Mouse (Mus musculus): ENCODE data around the gene Chtop. TPM values are rescaled to one million over a fixed set of nuclear protein-coding genes. Genes with fewer than 3 reads are reported as not detected.

Chtop gene
- polyA plus RNA-seq, 1 experiment, result 35.9 TPM

DNA sequence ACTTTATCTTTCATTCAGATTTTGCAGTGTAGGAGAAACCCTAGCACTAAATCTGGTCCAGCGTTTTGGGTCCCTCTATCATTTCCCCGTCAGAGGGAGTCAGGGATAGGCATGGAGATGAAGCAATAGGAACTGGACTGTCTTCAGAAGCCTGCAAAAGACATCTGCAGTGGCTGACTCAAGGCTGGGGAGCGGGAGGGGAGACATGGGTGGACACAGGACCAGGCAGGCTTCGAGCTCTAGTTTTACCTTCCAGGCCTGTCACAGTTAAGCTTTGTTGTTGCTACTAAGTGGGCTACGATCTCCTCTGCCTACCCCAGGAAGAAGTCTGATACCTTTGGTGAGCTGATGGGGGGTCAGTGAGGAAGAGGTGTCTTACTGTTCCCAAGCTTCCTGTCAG lies 3.0 kb upstream of the Chtop start:
- no peak for DNase-seq (ENCODE audit: low read depth)

DNA sequence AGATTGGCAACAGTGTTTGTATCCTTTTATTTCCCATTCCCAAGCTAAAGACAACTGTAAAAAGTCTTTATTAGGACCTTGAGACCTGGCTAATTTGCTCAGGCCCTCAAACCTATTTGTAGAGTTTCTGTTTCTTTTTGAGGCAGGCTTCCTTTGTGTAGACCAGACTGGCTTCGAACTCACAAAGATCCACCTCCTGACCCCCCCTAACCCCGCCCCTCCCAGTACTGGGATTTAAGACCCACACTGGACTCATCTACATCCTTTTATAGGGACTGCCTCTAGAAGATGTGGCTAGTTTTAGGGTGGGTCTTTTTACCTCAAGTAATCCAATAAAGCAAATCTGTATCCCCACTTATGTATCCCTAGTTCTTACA lies 437 bp upstream of the Chtop start:
- DNase-seq (ENCODE audit: low read depth), result no peak

DNA sequence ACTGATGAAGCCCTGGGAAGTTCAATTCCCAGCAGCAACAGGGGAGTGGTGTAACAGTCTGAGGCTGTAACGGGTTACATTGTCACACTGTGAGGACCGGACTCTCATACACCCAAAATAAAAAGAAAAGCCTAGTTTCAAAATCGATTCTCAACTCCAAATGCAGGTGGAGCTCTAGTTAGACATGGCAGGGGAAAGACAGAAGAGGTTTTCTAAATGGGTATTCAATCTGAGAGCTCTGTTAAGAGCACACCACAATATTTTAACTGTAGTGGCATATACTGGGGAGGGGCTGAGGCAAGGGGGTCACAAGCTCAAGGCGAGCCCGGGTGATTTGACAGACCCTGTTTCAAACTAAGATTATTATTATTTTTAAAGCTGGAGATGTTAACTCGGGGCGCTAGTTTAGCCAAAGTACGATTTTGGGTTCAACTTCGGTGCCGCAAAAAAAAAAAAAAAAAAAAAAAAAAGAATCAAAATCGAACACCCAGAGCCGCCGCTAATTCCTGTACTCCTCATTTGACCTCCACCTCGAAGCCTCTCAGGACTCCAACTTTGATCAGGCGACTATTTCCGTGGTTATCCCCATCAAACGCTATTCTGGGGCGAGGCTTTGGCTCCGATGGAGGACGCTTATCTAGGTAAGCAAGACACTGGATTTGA lies 880 bp downstream of the Chtop start:
- no peak for DNase-seq (ENCODE audit: low read depth)

DNA sequence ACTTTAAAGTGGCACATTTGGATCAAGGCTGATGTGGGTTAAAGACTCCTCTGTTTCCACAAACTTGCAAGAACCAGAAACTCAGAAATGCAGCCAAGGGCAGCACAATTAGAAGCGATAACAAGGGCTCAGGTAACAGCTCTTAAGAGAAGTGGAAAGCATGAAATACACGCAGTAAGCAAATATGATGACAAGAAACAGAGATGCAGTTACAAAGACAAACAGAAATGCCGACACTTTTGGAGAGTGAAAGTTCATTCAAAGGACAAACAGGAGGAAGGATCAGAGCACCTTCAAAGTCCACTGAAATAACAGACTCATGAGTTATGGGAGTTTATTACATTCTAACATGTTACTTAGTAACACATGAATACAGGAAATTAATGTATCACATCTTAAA lies 2.9 kb downstream of the Chtop start:
- DNase-seq (ENCODE audit: low read depth), result no peak

DNA sequence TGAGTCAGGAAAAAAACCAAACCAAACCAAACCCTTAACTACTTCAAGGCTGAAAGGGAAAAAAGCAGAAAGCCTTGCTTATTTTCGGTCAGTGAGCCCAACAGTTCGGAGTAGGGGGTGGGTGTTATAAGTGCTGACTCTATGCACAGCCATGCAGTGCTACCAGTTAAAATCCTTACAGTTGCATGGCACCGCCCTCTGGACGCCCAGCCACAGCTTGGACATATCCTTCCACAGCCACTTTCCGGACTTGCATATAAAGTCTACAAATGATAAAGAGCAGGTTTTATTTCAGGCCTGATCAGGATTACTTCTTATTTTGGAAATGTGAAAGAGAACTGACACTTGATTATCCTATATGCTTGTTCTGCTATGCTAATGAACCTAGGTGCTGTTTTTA lies 4.1 kb downstream of the Chtop start:
- DNase-seq (ENCODE audit: low read depth), result no peak

DNA sequence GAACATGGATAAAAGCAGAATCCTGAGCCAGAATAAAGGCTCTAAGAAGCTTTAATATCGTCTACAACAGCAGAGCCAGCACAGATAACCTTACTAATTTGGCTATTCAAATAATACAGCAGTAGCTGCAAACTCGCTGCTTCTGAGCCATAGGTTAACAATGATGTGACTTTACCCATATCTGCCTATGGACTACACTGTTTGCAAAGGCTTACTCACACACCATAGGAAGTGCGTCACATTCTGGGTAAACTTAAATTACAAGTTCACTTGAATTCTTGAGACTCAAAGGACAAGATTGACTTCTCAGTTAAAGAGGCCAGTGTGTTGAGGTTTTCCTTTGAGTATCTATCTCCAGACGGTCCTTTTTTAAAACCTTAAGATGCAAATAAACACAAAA lies 5.9 kb downstream of the Chtop start:
- no peak for DNase-seq (ENCODE audit: low read depth)

DNA sequence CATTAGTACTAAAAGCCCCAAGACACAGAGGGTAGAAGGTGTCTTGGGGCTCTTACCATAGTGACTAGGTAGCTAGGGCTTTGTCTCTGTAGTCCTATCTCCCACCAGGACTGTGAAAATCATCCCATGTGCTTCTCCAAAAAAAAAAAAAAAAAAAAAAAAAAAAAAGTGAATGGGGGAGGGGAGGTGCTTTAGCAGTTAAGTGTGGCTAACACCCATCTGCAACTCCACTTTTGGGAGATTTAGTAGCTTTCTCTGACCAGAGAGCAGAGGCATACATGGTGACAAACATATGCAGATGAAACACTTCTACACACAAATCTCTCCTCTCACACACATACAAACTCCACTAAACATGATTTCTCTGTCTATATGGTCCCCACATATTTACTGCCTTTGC lies 11.7 kb downstream of the Chtop start:
- no peak for DNase-seq (ENCODE audit: low read depth)

DNA sequence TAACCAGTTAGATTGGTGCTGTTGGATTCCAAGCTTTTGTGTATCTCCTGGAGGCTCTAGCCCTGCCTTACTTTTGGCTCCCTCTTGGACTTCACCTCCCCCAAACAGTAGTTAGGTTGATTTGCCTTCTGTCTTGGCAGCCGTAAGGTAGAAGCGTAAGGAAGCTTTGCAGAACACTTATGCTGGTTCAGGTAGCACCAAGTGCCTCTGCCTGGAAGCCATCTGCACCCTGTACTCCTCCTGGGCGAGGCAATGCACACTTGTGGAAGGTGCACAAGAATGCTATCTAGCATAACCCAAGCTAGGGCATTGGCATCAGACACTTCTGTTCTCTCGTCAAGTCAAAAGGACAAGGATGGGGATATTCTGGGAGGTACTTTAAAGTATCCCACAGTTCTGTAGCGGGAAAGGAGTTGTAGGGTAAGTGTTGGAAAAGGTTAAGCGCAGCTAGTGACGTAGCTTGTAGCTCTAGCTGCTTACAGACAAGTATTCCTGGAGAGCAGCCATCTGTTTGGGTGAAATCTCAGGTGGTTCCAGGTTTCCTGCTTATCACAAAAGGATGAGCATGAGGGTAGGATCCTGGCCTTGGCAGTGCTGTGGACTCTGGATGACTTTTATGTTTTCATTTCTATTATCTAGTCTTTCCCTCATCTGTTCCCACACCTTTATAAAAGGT lies 13.3 kb downstream of the Chtop start:
- DNase-seq (ENCODE audit: low read depth), result no peak

DNA sequence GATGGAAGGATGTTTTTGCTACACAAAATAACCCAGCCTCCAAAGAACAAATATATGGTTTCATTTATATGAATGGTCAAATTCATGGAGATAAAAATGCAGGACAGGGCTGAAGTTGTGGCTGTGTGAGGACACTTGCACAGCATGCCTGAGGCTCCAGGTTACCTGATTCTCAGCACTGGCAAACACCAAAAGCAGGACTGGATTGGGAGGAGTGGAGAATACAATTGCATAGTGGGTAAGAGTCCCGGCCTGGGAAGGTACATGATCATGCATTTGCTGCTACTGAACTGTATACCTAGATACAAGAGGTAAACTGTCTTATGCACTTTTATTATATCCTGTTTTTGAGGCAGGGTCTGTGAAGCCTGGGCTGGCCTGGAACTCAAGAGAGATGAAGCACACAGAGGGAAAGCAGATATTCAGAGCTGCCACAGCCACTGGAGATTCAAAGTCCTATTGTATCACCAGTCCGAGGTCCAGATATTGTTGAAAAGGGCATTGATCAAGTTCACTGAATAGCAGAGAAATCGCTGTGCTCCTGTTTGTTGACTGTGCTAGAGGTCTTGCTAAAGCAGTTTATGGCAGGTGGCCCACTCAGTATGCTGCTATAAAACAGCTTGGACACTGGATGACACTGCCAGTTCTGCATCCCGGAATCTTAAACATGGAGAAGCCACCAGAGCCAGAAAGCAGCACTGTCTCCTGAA lies 15.3 kb downstream of the Chtop start:
- no peak for DNase-seq (ENCODE audit: low read depth)

DNA sequence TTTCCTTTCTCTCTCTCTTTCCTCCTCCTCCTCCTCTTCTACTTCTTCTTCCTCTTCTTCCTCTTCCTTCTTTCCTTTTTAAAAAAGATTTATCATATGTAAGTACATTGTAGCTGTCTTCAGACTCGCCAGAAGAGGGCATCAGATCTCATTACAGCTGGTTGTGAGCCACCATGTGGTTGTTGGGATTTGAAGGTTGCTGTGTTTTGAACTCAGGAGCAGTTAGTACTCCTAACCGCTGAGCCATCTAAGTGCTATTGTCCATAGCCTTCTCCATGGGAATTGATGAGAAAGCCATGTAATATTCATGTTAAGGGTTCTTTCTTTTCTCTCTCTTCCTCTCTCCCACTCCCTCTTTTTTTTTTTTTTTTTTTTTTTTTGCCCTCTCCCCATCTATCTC lies 17.9 kb downstream of the Chtop start:
- no peak for DNase-seq (ENCODE audit: low read depth)

DNA sequence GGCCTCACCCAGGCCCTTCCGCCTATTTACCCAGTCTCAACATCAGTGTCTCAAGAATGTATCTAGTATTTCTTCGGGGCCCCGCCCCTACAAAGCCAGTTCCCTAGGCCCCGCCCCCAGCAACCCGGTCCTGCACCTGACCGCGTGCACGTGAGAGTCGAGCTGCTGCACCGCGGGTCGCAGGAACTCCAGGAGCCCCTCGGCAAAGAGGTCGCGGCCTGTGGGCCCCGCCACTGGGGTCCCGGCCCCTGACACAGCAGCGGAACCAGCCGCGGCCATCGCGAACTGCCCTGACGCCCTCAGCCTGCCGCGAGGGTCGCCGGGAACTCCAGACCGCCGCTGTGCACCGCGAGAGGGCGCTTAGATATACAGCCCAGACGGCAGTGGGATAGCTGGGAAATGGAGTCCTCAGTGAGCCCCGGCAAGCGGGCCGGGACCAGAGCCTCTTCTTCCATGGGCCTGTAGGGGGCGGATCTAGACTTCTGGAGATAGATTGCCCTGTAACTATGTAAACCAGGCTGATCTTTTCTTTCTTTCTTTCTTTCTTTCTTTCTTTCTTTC lies 18.5 kb downstream of the Chtop start, which contains the start of gene Snapin:
Gene Snapin, minus strand, starts transcription at position 338 of the 561 bp plus-strand sequence.
- DNase-seq (ENCODE audit: low read depth), result no peak

DNA sequence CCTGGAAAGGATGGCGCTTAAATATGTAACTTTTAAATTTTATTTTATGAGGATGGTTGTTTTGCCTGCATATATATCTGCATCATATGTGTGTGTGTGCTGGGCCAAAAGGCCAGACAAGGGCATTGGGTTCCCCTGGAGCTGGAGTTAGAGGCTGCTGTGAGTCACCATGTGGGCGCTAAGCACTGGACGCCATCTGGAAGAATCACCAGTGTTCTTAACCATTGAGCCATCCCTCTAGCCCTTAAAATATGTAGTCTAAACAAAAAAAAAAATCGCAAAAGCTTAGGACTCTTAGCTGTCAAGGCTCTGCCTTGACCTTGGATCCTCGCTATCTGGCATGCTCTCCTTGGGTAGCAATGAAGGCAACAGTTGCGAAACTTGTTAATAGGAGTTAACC lies 20.7 kb downstream of the Chtop start:
- DNase-seq (ENCODE audit: low read depth), result no peak

DNA sequence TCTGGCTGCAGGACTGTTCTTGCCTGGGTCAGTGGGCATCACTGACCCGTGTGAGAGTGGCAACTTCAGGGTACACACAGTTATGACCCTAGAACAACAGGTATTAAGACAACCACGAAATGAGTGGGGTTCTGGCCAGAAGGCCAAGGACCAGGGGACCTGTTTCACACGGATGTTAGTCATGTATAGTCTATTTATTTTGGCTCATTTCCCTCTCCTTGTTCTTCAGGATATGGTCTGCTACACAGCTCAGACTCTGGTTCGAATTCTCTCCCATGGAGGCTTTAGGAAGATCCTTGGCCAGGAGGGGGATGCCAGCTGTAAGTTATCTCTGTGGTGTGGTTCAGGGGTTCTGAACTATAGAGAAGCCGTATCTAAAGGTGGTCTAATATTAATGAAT lies 22.3 kb downstream of the Chtop start:
- DNase-seq (ENCODE audit: low read depth), result no peak

DNA sequence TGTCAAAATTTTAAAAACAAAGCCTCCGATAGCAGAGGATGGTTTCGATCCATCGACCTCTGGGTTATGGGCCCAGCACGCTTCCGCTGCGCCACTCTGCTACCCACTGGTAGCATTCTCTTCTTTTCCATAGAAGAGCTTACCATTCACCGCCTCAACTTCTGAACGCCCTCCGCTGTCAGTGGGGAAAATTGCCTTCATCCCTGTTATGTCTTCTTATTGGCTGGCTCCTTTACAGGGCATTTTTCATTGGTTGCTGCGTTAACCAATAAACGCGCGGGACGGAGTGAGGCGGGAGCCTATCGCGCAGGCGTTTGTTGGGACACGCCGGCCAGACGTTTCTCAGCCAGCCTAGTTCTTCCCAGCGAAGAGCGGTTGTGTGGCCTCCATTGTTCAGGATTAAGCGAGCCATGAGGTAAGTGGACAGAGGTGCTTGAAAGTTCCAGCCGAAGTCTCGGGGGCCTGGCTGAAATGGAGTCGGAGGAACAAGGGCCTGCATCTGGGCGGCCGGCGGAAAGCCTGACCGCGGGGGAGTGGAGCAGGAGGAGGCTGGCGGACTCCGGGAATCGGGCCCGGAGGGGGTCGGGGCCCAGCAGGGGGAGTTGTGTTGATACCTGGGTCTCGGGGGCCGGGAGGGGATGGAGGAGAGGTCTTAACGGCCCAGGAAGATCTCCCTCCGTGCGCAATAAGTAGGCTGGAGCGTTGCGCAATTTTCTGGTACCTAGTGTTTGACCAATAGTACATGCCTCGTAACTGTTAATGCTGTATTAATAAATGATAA lies 33.3 kb downstream of the Chtop start, which contains the start of gene Ilf2:
Gene Ilf2, plus strand, starts transcription at position 296 of the 781 bp plus-strand sequence.
- no peak for DNase-seq (ENCODE audit: low read depth)

DNA sequence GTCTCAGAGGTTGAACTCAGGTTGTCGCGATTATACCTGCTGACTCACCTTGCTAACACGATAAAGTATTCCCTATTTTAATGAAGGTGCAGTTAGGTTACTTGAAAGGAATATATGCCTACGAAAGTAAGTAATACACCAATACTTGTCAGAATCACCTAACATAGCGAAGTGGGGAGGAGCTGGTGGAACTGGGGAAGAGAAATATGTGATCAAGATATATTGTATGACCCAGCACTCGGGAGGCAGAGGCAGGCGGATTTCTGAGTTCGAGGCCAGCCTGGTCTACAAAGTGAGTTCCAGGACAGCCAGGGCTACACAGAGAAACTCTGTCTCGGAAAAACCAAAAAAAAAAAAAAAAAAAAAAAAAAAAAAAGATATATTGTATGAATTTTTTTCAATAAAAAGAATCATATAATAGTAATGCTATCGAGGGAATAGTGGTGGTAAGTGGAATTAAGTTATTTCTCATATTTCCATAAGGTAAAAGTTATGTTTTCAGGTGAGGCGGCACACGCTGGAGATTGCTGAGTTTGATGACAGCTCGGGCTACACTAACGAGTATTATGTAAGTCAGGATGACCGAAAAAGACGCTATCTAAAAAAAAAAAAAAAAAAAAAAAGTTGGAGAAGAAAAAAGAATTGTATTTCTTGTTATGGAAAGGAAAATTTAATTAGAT lies 34.0 kb downstream of the Chtop start:
- no peak for DNase-seq (ENCODE audit: low read depth)

DNA sequence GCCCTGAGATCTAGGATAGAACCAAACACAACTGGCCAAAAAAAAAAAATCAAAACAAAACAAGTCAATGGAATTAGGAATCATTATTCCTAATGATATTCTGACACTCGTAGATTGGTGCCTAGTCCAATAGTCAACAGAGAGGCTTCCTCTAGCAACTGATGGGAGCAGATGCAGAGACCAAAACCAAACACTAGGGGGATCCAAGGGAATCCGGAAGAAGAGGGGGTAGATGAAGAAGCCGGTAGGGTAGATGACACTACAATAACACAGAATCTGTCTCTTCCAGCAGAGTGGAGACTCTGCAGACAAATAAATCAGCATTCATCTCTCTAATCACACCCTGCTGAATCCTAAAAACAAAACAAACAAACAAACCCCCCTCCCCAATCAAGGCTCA lies 37.1 kb downstream of the Chtop start:
- DNase-seq (ENCODE audit: low read depth), result no peak

DNA sequence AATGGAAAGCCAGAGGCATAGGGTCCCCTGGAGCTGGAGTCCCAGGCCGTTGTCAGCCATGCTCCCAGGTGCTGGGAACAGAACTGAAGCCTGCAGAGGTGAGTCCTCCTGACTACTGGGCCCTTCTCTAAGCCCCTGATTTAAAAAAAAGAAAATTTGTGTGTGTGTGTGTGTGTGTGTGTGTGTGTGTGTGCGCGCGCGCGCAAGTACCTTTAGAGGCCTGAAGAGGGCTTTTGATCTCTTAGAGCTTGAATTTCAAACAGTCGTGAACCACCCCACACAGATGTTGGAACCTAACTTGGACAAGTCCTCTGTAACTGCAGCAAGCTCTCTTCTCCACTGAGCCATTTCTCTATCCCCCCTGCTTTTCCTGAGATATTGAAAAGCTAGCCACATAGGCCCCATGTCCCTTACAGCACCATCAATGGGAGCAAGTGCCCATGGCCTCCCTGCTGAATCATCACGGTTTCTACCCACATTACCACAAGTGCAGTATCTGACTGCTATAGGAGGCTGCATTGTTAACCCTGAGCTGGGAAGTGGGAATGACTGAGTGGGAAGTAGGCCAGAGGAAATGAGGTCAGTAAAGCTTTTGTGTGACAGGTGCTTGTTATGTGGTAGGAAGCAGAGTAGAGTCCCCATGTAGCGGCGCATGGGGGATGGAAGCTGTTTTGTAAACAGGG lies 41.5 kb downstream of the Chtop start:
- DNase-seq (ENCODE audit: low read depth), result no peak

DNA sequence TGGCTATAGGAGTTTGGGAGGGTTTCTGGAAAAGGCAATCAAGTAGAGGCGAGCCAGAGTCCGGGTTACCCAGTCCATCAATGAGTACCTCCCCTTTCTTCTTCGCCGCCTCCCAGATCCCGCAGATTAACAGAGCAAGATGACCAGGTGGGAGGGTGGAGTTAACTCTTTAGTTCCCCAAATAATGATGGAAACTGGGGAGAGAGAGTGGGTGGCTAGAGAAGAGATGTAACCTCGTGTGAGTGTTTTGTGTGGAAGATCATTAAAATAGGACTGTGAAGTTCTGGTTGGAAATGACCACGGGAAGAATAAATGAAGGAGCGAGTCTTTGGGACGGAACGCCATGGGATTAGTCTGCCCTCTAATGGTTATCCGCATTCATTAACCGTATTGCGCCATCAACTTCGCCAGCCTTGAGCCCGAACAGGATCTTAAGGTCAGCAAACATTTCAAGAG lies 43.0 kb downstream of the Chtop start:
- DNase-seq (ENCODE audit: low read depth), result no peak

DNA sequence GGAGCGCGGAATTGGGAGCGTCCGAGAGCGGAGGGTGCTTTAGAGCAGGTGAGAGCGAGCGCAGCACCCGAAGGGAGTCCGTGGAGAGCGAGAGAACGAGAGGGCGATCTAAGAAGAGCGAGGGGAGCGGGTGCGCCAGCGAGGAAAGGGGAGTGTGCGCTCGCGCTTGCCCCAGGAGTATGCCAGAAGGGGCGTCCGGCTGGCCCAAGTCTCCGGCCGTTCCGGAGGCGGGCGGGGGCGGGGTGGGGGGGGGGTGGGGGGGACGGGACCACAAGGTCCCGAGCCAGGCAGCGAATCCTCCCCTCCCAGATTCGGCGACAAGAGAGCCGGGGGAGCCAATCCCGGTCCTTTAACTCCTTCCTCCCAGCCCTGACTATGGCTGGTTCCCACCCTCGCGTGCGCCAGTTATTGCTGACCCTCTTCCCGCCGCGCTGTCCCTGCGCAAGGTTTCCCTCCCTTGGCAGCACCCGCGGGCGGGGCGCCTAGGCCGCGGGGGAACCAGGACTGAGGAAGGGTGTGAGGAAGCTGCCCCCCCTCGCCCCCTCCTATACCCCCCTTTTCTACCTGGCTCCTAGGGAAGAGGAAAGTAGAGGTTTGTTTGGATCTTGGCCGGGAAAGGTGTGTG lies 43.5 kb downstream of the Chtop start, which contains the start of gene Npr1:
Gene Npr1, minus strand, starts transcription at position 181 of the 625 bp plus-strand sequence.
- DNase-seq (ENCODE audit: low read depth), result no peak

DNA sequence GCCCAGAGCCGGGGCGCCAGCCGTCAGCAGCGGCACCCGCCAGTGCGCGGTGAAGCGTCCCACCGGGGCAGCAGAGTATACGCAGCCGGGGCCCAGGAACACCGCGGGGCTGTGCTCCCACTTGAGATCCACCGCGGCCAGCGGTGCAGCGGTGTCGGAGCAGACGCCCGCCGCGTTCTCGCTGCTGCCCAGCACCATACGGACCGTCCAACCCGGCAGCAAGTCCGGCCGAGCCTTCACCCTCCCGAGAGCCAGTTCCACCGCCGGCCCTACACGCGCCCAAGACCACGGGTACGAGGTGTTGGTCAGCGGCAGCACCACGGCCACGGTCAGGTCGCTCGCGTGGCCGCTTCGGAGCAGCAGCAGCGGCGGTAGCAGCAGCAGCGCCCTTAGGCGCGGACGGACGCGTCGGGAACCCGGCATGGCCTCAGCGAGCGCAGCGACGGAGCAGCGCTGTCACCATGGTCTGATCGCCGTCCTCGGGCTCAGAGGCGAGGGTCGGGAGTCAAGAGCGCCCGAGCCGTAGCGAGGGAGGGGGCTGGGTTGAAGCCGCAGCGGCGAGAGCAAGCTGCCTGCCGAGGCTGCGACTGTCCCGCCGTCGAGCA lies 44.1 kb downstream of the Chtop start:
- DNase-seq (ENCODE audit: low read depth), result no peak

All from gonadal fat pad, adult 2 months (tissue).